Comparison of ENCODE assay signal across 14 mouse cellular contexts in genomic region chr11:67602711-67603369, GRCm38 (mm10).
DNase-seq lines count a peak whose midpoint lies in the region; ATAC-seq and TF ChIP-seq lines count a peak whose summit lies in the region.
"Had no signal": no experiment of that assay in that cellular context is flagged by ENCODE, and none has a peak within 500 bp of the region (broad histone marks: within the 10 kb centered on the region; RNA-seq: fewer than 3 reads in every experiment).

No protein-coding gene starts in this region.

- peak overlapping the region; percentile 99 for H3K27ac ChIP-seq in layer of hippocampus, adult 2 months
- H3K27ac ChIP-seq in forebrain, embryonic 15.5 days (replicated peaks) = peak overlapping the region; percentile 69
- H3K27ac ChIP-seq in limb, embryonic 10.5 days = 0 out of 2 replicates have a peak overlapping the region, but pooled peaks have one; percentile 25
- H3K27ac ChIP-seq: heart, adult 2 months; liver, embryonic 12.5 days had no signal

- TF ChIP-seq CTCF in layer of hippocampus, adult 2 months (conservative IDR thresholded peaks at IDR 0.05) = no peak

- H3K4me2 ChIP-seq in forebrain, embryonic 15.5 days (replicated peaks) = no peak overlapping the region
- H3K4me2 ChIP-seq: liver, embryonic 12.5 days had no signal

- no peaks in the 10 kb centered on the region for H3K9me3 ChIP-seq in forebrain, embryonic 15.5 days
- H3K9me3 ChIP-seq in limb, embryonic 10.5 days (replicated peaks) = no peaks in the 10 kb centered on the region
- H3K9me3 ChIP-seq: liver, embryonic 12.5 days had no signal

- no peaks in the 10 kb centered on the region for H3K27me3 ChIP-seq in forebrain, embryonic 15.5 days
- H3K27me3 ChIP-seq in limb, embryonic 10.5 days (ENCODE audit: low read depth, poor library complexity, severe bottlenecking) = no peaks in the 10 kb centered on the region
- H3K27me3 ChIP-seq: liver, embryonic 12.5 days had no signal

- H3K9ac ChIP-seq in forebrain, embryonic 15.5 days (replicated peaks) = peak overlapping the region; percentile 27; the same call in 1 of the 2 replicates
- H3K9ac ChIP-seq: liver, embryonic 12.5 days had no signal

- H3K4me3 ChIP-seq in layer of hippocampus, adult 2 months = peak overlapping the region; percentile 32; the same call in 1 of the 2 replicates
- no peak overlapping the region for H3K4me3 ChIP-seq in forebrain, embryonic 15.5 days
- H3K4me3 ChIP-seq in limb, embryonic 10.5 days = no peak overlapping the region
- H3K4me3 ChIP-seq: heart, adult 2 months; liver, embryonic 12.5 days; myocyte had no signal

- H3K4me1 ChIP-seq in forebrain, embryonic 15.5 days = peaks cover 50% of the 10 kb centered on the region
- peaks cover 17% of the 10 kb centered on the region for H3K4me1 ChIP-seq in limb, embryonic 10.5 days

- H3K36me3 ChIP-seq in forebrain, embryonic 15.5 days = no peaks in the 10 kb centered on the region
- no peaks in the 10 kb centered on the region for H3K36me3 ChIP-seq in limb, embryonic 10.5 days
- H3K36me3 ChIP-seq: liver, embryonic 12.5 days had no signal

- ATAC-seq in forebrain, embryonic 15.5 days (replicated peaks) = peak; percentile 30; the same call in 1 of the 2 replicates
- ATAC-seq: activated CD4-positive, CD25-positive, alpha-beta regulatory T cell, adult 4 months; liver, embryonic 12.5 days had no signal

- WGBS in forebrain, embryonic 15.5 days = 20% methylated on average over 12 of the region's 12 CpGs
- 77% methylated on average over 12 of the region's 12 CpGs for WGBS in limb, embryonic 10.5 days

- no peak for DNase-seq in layer of hippocampus, adult 2 months (ENCODE audit: low spot score in 2 of 2)
- no peak for DNase-seq in layer of hippocampus, adult 9-11 months
- DNase-seq in limb, embryonic 10.5 days (ENCODE audit: low spot score) = no peak
- DNase-seq in retina, embryonic 14.5 days (ENCODE audit: low spot score) = peak; percentile 51
- no peak for DNase-seq in urinary bladder, adult 2 months (ENCODE audit: low spot score)
- DNase-seq in kidney, adult 8-10 months = no peak
- DNase-seq in frontal cortex, adult 2 months (ENCODE audit: extremely low spot score in 1 of 2, low spot score in 1 of 2) = no peak
- DNase-seq: B cell, adult 2 months; heart, adult 2 months; kidney, postnatal 10 days had no signal

Comparison
In these comparisons a context has a peak if more than half of its experiments do, and no peak if none do; other contexts are left out.
1. H3K27ac ChIP-seq: peak in every context shown above with its lines; median percentile 99 in layer of hippocampus, adult 2 months; 69 in forebrain, embryonic 15.5 days; 25 in limb, embryonic 10.5 days.